Mouse (Mus musculus) neural tube, embryonic 11.5 days (tissue): ENCODE measurements around the gene Tubg2. TPM values are rescaled to one million over a fixed set of nuclear protein-coding genes. Genes with fewer than 3 reads are reported as not detected.
A peak's percentile ranks its signal among the peaks of the same experiment; 100 is the strongest.

Experiments used
- ATAC-seq: fragments of 200-750 bp; cut with Nextera tagmentation; 2 replicates; pipeline ENCODE4 v1.8.0; 2017; ENCODE audit warnings: moderate number of reproducible peaks, mild to moderate bottlenecking, moderate TSS enrichment, moderate library complexity; ENCODE audit not compliant: insufficient read depth, low FRiP score, low TSS enrichment
- DNase-seq: peaks from one replicate; pipeline ENCODE4 v3.0.0-alpha.2; 2015; ENCODE audit warnings: low spot score
- H3K27ac ChIP-seq: fragments of 300-500 bp; sonication (generic); 2 replicates; pipeline ENCODE4 v1.5.1; 2014; ENCODE audit warnings: low read depth, mild to moderate bottlenecking, low read length
- H3K27me3 ChIP-seq: fragments of 300-500 bp; sonication (generic); 2 replicates; pipeline ENCODE4 v1.6.1; 2014; ENCODE audit warnings: mild to moderate bottlenecking, low read length, mixed read lengths; ENCODE audit not compliant: control insufficient read depth, insufficient read depth
- H3K36me3 ChIP-seq: fragments of 300-500 bp; sonication (generic); 2 replicates; pipeline ENCODE4 v1.6.1; 2014; ENCODE audit warnings: mild to moderate bottlenecking, low read length, moderate library complexity, mixed read lengths; ENCODE audit not compliant: control insufficient read depth, insufficient read depth
- H3K4me1 ChIP-seq: fragments of 300-500 bp; sonication (generic); 2 replicates; pipeline ENCODE4 v1.6.1; 2014; ENCODE audit warnings: low read length, mixed read lengths; ENCODE audit not compliant: control insufficient read depth, insufficient read depth
- H3K4me2 ChIP-seq: fragments of 300-500 bp; sonication (generic); 2 replicates; pipeline ENCODE4 v1.6.1; 2014; ENCODE audit warnings: low read depth, mild to moderate bottlenecking, moderate library complexity
- H3K4me3 ChIP-seq: fragments of 300-500 bp; sonication (generic); 2 replicates; pipeline ENCODE4 v1.5.1; 2014; ENCODE audit warnings: low read depth, low read length
- H3K9ac ChIP-seq: fragments of 300-500 bp; sonication (generic); 2 replicates; pipeline ENCODE4 v1.6.1; 2014; ENCODE audit warnings: mild to moderate bottlenecking, low read length
- H3K9me3 ChIP-seq: fragments of 300-500 bp; sonication (generic); 2 replicates; pipeline ENCODE4 v1.6.1; 2016; ENCODE audit warnings: low read length; ENCODE audit not compliant: control insufficient read depth
- WGBS: fragments of 180-500 bp; shearing (Covaris S2); extraction: QIAGEN DNeasy Blood & Tissue Kit; methylation state at CpG from one replicate; pipeline ENCODE4 v1.1.7; 2014; 5-methylcytosine and 5-hydroxymethylcytosine counted together
- polyA plus RNA-seq: library from polyadenylated mRNA; unstranded; fragments of >200 nt; fragmentation: Nextera tagmentation; extraction: Ambion mirVana; gene quantifications from 2 replicates; pipeline ENCODE4 v1.2.1, GENCODE M21; 2014

Tubg2 gene
- polyA plus RNA-seq, 1 experiment from 2014 or later = 6.9 TPM

GRCm38 (mm10) chr11:101171721-101172433, 16.2 kb downstream of the Tubg2 start:
- Histone ChIP-seq H3K4me1 (peaks cover 19% of the 10 kb centered on the region), H3K27ac (peak overlapping the region; percentile 57; the same call in 1 of the 2 replicates), H3K4me3 (peak overlapping the region; percentile 40), H3K36me3 (no peaks in the 10 kb centered on the region), H3K9ac (peak overlapping the region; percentile 35), H3K9me3 (no peaks in the 10 kb centered on the region), H3K4me2 (peak overlapping the region; percentile 66), H3K27me3 (peaks cover 68% of the 10 kb centered on the region)
- DNase-seq (peak; percentile 82), ATAC-seq (peak; percentile 31; the same call in 1 of the 2 replicates)
- WGBS = under 1% methylated on average over 31 of the region's 31 CpGs

GRCm38 (mm10) chr11:101172434-101172815, 16.7 kb downstream of the Tubg2 start:
- no peaks in the 10 kb centered on the region for H3K9me3 ChIP-seq
- peak overlapping the region; percentile 35 for H3K9ac ChIP-seq
- H3K27me3 ChIP-seq = peaks cover 68% of the 10 kb centered on the region
- WGBS = 14% methylated on average over 5 of the region's 5 CpGs
- H3K4me2 ChIP-seq = peak overlapping the region; percentile 66
- H3K4me3 ChIP-seq = peak overlapping the region; percentile 40
- H3K4me1 ChIP-seq = peaks cover 19% of the 10 kb centered on the region
- ATAC-seq (no peak), DNase-seq (no peak)
- peak overlapping the region; percentile 57; the same call in 1 of the 2 replicates for H3K27ac ChIP-seq
- H3K36me3 ChIP-seq = no peaks in the 10 kb centered on the region

- peak overlapping the region; percentile 52 for H3K4me2 ChIP-seq
- WGBS = 3% methylated on average over 11 of the region's 11 CpGs
- DNase-seq = no peak
Measured at GRCm38 (mm10) chr11:101173112-101173511, 17.4 kb downstream of the Tubg2 start.

GRCm38 (mm10) chr11:101173631-101174388, 18.1 kb downstream of the Tubg2 start:
- ATAC-seq = peak; percentile 70
- Histone ChIP-seq H3K4me2 (peak overlapping the region; percentile 52), H3K36me3 (no peaks in the 10 kb centered on the region), H3K9me3 (no peaks in the 10 kb centered on the region), H3K4me3 (peak overlapping the region; percentile 4), H3K27ac (no peak overlapping the region), H3K4me1 (peaks cover 19% of the 10 kb centered on the region), H3K27me3 (peaks cover 67% of the 10 kb centered on the region), H3K9ac (peak overlapping the region; percentile 36)
- under 1% methylated on average over 61 of the region's 61 CpGs for WGBS
- peak; percentile 91 for DNase-seq

More at GRCm38 (mm10) chr11:101173112-101173511, 17.4 kb downstream of the Tubg2 start:
- no peak for ATAC-seq
- Histone ChIP-seq H3K27ac (no peak overlapping the region), H3K9ac (no peak overlapping the region), H3K4me3 (peak overlapping the region; percentile 4; the same call in 1 of the 2 replicates), H3K36me3 (no peaks in the 10 kb centered on the region), H3K27me3 (peaks cover 68% of the 10 kb centered on the region), H3K4me1 (peaks cover 19% of the 10 kb centered on the region), H3K9me3 (no peaks in the 10 kb centered on the region)

- ATAC-seq (no peak), DNase-seq (no peak)
- Histone ChIP-seq H3K36me3 (no peaks in the 10 kb centered on the region), H3K27me3 (peaks cover 63% of the 10 kb centered on the region), H3K9me3 (no peaks in the 10 kb centered on the region), H3K9ac (peak overlapping the region; percentile 36; the same call in 1 of the 2 replicates), H3K4me3 (peak overlapping the region; percentile 4), H3K4me1 (peaks cover 17% of the 10 kb centered on the region), H3K27ac (no peak overlapping the region), H3K4me2 (peak overlapping the region; percentile 52)
- WGBS = 31% methylated on average over 9 of the region's 9 CpGs
Measured at GRCm38 (mm10) chr11:101174389-101174745, 18.7 kb downstream of the Tubg2 start.

- Histone ChIP-seq H3K4me1 (peaks cover 14% of the 10 kb centered on the region), H3K9ac (peak within 1 kb of the TSS; percentile 36; the same call in 1 of the 2 replicates), H3K27ac (no peak within 1 kb of the TSS), H3K4me2 (peak within 1 kb of the TSS; percentile 52), H3K9me3 (no peaks in the 10 kb centered on the region), H3K36me3 (no peaks in the 10 kb centered on the region), H3K27me3 (peaks cover 56% of the 10 kb centered on the region), H3K4me3 (peak within 1 kb of the TSS; percentile 11; the same call in 1 of the 2 replicates)
- WGBS = 21% methylated on average over 14 of the region's 14 CpGs
- no peak for DNase-seq
- no peak for ATAC-seq
Measured at GRCm38 (mm10) chr11:101174851-101175628, 19.3 kb downstream of the Tubg2 start, which contains the start of gene Ccr10. TSS of gene Ccr10 (minus strand) at chr11:101175443.

GRCm38 (mm10) chr11:101175636-101176116, 20.0 kb downstream of the Tubg2 start:
- no peak overlapping the region for H3K27ac ChIP-seq
- DNase-seq = no peak
- no peak for ATAC-seq
- 10% methylated on average over 11 of the region's 11 CpGs for WGBS
- H3K4me1 ChIP-seq = peaks cover 10% of the 10 kb centered on the region; the same call in 1 of the 2 replicates
- H3K9me3 ChIP-seq = no peaks in the 10 kb centered on the region
- H3K4me3 ChIP-seq = 0 out of 2 replicates have a peak overlapping the region, but pooled peaks have one; percentile 11
- peak overlapping the region; percentile 19; the same call in 1 of the 2 replicates for H3K4me2 ChIP-seq
- H3K9ac ChIP-seq = no peak overlapping the region
- peaks cover 52% of the 10 kb centered on the region for H3K27me3 ChIP-seq
- H3K36me3 ChIP-seq = no peaks in the 10 kb centered on the region

- ATAC-seq (no peak), DNase-seq (peak; percentile 53)
- Histone ChIP-seq H3K36me3 (no peaks in the 10 kb centered on the region), H3K4me1 (peaks cover 10% of the 10 kb centered on the region; the same call in 1 of the 2 replicates), H3K4me2 (peak overlapping the region; percentile 19), H3K9ac (no peak overlapping the region), H3K4me3 (peak overlapping the region; percentile 11; the same call in 1 of the 2 replicates), H3K27me3 (peaks cover 52% of the 10 kb centered on the region), H3K27ac (no peak overlapping the region), H3K9me3 (no peaks in the 10 kb centered on the region)
- WGBS = 0% methylated on average over 25 of the region's 25 CpGs
Measured at GRCm38 (mm10) chr11:101176117-101176691, 20.5 kb downstream of the Tubg2 start.
